Mouse (Mus musculus): ENCODE results near the gene Lrp10. TPM values are rescaled to one million over a fixed set of nuclear protein-coding genes. Genes with fewer than 3 reads are reported as not detected.

Gene Lrp10
- polyA plus RNA-seq, 1 experiment: 168 TPM

DNA sequence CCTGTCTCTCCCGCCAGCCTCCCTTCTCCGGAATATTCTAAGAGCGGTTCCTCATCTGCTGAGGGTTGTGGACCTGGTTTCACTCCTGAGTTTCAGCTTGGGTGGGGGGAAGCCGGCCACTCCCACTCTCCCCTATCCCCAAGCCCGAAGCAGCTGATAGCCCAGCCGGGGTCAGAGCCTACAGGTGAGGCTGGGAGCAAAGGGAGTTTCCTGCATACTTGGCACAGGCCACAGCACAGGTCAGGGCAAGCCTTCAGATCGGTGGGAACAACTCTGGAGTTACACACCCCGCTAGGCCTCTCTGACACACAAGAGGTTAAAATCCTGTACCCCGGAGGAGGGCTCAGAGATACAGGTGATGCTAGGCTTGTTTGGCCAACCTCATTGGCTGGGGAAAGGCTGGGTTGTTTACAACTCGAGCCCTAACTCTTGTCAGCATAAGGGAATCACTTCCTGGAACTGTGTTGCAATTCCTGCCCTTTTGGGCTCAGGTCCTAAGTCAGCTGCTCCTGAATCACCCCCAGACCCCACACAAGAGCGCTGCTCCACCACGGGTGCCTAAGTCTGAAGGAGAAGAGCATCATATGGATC, 29.9 kb upstream of the Lrp10 start:
- TF ChIP-seq POLR2A (IDR thresholded peaks at IDR 0.05; ENCODE audit: low read depth, low read length): no peak
- TF ChIP-seq CTCF (conservative IDR thresholded peaks at IDR 0.05; ENCODE audit: insufficient read depth, insufficient read length, low read depth, low read length): no peak
- no peaks in the 10 kb centered on the region for H3K27me3 ChIP-seq (replicated peaks; ENCODE audit: control insufficient read depth, insufficient read depth, low read length)
- no peak overlapping the region for H3K27ac ChIP-seq (ENCODE audit: insufficient read depth, low read depth, low read length)
- WGBS: 48% methylated on average over 12 of the region's 12 CpGs
- H3K4me3 ChIP-seq (ENCODE audit: insufficient read depth, low read depth, low read length): no peak overlapping the region
- 0 out of 2 replicates have a peak, but pooled peaks cover 4% of the 10 kb centered on the region for H3K4me1 ChIP-seq (ENCODE audit: control insufficient read depth, insufficient read depth, low read length)
- no peak for DNase-seq
- H3K36me3 ChIP-seq (ENCODE audit: control insufficient read depth, insufficient read depth, low read length): no peaks in the 10 kb centered on the region

DNA sequence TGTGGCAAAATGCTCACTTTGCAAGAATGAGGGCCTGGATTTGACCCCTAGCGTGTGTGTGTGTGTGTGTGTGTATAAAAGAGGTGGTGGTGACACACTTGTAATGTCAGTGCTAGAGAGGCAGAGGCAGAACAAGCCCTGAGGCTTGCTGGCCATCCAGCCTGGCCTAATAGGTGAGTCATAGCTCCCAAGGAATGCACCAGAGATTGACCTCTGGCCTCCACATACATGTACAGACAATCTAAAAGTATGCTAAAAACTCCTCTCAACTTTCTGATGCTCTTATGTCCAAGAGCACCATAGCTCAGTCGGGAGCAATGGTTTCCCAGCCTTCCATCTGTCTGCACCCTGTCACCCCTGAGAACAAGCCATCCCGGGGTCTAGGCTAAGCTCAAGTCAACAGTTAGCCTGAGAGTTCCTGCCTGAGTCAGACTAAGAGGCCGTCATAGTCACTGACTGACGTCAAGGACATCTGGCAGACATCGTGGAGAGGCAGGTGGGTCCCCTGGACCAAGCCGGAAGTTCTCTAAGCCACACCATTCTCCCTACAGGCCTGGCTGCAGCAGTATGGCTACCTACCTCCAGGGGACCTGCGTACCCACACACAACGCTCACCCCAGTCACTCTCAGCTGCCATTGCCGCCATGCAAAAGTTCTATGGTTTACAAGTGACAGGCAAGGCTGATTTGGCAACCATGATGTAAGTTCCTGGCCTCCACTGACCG, 28.6 kb upstream of the Lrp10 start:
- H3K27ac ChIP-seq (ENCODE audit: insufficient read depth, low read depth, low read length): no peak overlapping the region
- H3K27me3 ChIP-seq (replicated peaks; ENCODE audit: control insufficient read depth, insufficient read depth, low read length): no peaks in the 10 kb centered on the region
- no peaks in the 10 kb centered on the region for H3K36me3 ChIP-seq (ENCODE audit: control insufficient read depth, insufficient read depth, low read length)
- TF ChIP-seq POLR2A (IDR thresholded peaks at IDR 0.05; ENCODE audit: low read depth, low read length) (no peak), CTCF (conservative IDR thresholded peaks at IDR 0.05; ENCODE audit: insufficient read depth, insufficient read length, low read depth, low read length) (no peak)
- no peak for DNase-seq
- no peak overlapping the region for H3K4me3 ChIP-seq (ENCODE audit: insufficient read depth, low read depth, low read length)
- H3K4me1 ChIP-seq (ENCODE audit: control insufficient read depth, insufficient read depth, low read length): 0 out of 2 replicates have a peak, but pooled peaks cover 2% of the 10 kb centered on the region
- WGBS: 80% methylated on average over 11 of the region's 11 CpGs

DNA sequence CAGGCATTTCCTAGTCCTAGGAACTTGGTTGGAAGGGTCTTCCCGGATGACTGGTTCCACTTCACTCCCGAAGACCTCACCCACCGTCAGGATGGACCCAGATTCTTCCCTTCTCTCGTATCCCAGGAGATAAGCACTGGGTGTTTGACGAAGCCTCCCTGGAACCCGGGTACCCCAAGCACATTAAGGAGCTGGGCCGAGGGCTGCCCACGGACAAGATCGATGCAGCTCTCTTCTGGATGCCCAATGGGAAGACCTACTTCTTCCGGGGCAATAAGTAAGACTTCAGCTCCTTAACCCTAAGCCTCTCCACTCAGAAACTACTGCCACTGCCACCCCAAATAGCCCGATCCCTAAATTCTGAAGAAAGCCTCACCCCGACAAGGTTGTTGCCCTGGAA, 24.8 kb upstream of the Lrp10 start:
- Histone ChIP-seq H3K27me3 (replicated peaks; ENCODE audit: control insufficient read depth, insufficient read depth, low read length) (no peaks in the 10 kb centered on the region), H3K4me3 (ENCODE audit: insufficient read depth, low read depth, low read length) (no peak overlapping the region), H3K27ac (ENCODE audit: insufficient read depth, low read depth, low read length) (no peak overlapping the region), H3K36me3 (ENCODE audit: control insufficient read depth, insufficient read depth, low read length) (no peaks in the 10 kb centered on the region), H3K4me1 (ENCODE audit: control insufficient read depth, insufficient read depth, low read length) (no peaks in the 10 kb centered on the region)
- 91% methylated on average over 12 of the region's 12 CpGs for WGBS
- no peak for DNase-seq
- TF ChIP-seq POLR2A (IDR thresholded peaks at IDR 0.05; ENCODE audit: low read depth, low read length): no peak
- TF ChIP-seq CTCF (conservative IDR thresholded peaks at IDR 0.05; ENCODE audit: insufficient read depth, insufficient read length, low read depth, low read length): no peak

DNA sequence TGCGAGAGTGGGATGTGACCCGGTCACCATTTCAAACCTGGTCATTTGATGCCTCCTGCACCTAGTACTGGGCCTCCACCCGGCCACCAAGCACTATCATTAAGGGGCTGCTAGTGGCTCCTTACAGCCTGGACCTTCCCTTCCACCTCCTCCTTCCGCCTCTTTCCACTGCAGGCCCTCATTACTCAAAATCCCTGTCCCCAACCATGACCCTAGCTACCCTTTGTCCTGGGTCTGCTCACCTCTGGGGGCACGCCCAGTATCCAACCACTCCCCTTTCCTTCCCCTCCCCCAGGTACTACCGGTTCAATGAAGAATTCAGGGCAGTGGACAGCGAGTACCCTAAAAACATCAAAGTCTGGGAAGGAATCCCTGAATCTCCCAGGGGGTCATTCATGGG, 24.3 kb upstream of the Lrp10 start:
- 72% methylated on average over 7 of the region's 7 CpGs for WGBS
- no peak for DNase-seq
- no peaks in the 10 kb centered on the region for H3K4me1 ChIP-seq (ENCODE audit: control insufficient read depth, insufficient read depth, low read length)
- TF ChIP-seq CTCF (conservative IDR thresholded peaks at IDR 0.05; ENCODE audit: insufficient read depth, insufficient read length, low read depth, low read length) (no peak), POLR2A (IDR thresholded peaks at IDR 0.05; ENCODE audit: low read depth, low read length) (no peak)
- H3K36me3 ChIP-seq (ENCODE audit: control insufficient read depth, insufficient read depth, low read length): no peaks in the 10 kb centered on the region
- H3K4me3 ChIP-seq (ENCODE audit: insufficient read depth, low read depth, low read length): no peak overlapping the region
- H3K27me3 ChIP-seq (replicated peaks; ENCODE audit: control insufficient read depth, insufficient read depth, low read length): no peaks in the 10 kb centered on the region
- H3K27ac ChIP-seq (ENCODE audit: insufficient read depth, low read depth, low read length): no peak overlapping the region

DNA sequence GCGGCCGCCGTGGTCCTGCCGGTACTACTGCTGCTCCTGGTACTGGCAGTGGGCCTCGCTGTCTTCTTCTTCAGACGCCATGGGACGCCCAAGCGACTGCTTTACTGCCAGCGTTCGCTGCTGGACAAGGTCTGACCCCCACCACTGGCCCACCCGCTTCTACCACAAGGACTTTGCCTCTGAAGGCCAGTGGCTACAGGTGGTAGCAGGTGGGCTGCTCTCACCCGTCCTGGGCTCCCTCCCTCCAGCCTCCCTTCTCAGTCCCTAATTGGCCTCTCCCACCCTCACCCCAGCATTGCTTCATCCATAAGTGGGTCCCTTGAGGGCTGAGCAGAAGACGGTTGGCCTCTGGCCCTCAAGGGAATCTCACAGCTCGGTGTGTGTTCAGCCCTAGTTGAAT, 23.4 kb upstream of the Lrp10 start:
- WGBS: 93% methylated on average over 14 of the region's 14 CpGs
- no peak for DNase-seq
- H3K4me1 ChIP-seq (ENCODE audit: control insufficient read depth, insufficient read depth, low read length): no peaks in the 10 kb centered on the region
- no peak overlapping the region for H3K4me3 ChIP-seq (ENCODE audit: insufficient read depth, low read depth, low read length)
- TF ChIP-seq CTCF (conservative IDR thresholded peaks at IDR 0.05; ENCODE audit: insufficient read depth, insufficient read length, low read depth, low read length) (no peak), POLR2A (IDR thresholded peaks at IDR 0.05; ENCODE audit: low read depth, low read length) (no peak)
- H3K27me3 ChIP-seq (replicated peaks; ENCODE audit: control insufficient read depth, insufficient read depth, low read length): no peaks in the 10 kb centered on the region
- no peaks in the 10 kb centered on the region for H3K36me3 ChIP-seq (ENCODE audit: control insufficient read depth, insufficient read depth, low read length)
- no peak overlapping the region for H3K27ac ChIP-seq (ENCODE audit: insufficient read depth, low read depth, low read length)

DNA sequence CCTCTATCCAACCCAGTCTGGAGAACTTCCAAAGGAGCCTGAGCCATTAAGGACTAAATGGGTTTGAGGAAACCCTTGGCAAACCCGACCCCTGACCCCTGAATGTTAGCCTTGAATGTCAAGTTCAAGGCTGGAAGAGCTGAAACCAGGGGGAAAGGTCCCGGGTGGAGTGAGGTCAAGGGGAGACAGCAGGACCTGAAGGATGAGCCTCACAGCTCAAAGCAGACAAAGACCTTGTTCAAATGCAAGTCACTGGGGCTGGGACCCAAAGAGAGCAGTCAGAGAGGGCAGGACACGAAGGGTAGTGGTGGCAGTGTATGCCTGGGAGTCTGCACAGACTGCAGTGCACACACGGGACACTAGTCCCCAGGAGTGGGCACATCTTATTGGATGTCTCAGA, 22.6 kb upstream of the Lrp10 start:
- no peaks in the 10 kb centered on the region for H3K27me3 ChIP-seq (replicated peaks; ENCODE audit: control insufficient read depth, insufficient read depth, low read length)
- WGBS: 78% methylated on average over 4 of the region's 4 CpGs

DNA sequence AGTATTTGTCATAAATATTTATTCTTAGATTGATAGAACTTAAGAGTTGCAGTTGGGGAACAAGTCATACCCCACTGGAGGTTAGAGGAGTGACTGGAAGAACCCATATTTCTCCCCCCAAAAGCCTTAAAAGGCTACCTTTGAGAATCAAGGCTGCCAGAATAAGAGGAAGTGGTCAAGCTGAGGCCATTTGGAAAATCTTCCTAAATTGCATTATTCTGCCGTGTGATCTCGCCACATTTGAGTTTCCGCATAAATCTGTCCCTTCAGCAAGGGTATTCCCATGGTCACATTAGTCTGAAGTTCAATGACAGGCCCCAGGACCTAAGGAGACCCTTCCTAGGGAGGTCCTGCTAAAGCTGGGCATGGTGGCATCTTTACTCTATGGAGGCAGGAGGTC, 21.4 kb upstream of the Lrp10 start:
- TF ChIP-seq CTCF (conservative IDR thresholded peaks at IDR 0.05; ENCODE audit: insufficient read depth, insufficient read length, low read depth, low read length) (no peak), POLR2A (IDR thresholded peaks at IDR 0.05; ENCODE audit: low read depth, low read length) (no peak)
- no peak overlapping the region for H3K4me3 ChIP-seq (ENCODE audit: insufficient read depth, low read depth, low read length)
- WGBS: 83% methylated on average over 3 of the region's 3 CpGs
- H3K36me3 ChIP-seq (ENCODE audit: control insufficient read depth, insufficient read depth, low read length): no peaks in the 10 kb centered on the region
- H3K27me3 ChIP-seq (replicated peaks; ENCODE audit: control insufficient read depth, insufficient read depth, low read length): no peaks in the 10 kb centered on the region
- no peak for DNase-seq
- H3K27ac ChIP-seq (ENCODE audit: insufficient read depth, low read depth, low read length): no peak overlapping the region
- H3K4me1 ChIP-seq (ENCODE audit: control insufficient read depth, insufficient read depth, low read length): no peaks in the 10 kb centered on the region

More for the DNA sequence above, 22.6 kb upstream of the Lrp10 start:
- no peak for TF ChIP-seq CTCF (conservative IDR thresholded peaks at IDR 0.05; ENCODE audit: insufficient read depth, insufficient read length, low read depth, low read length)
- TF ChIP-seq POLR2A (IDR thresholded peaks at IDR 0.05; ENCODE audit: low read depth, low read length): no peak
- Histone ChIP-seq H3K4me3 (ENCODE audit: insufficient read depth, low read depth, low read length) (no peak overlapping the region), H3K27ac (ENCODE audit: insufficient read depth, low read depth, low read length) (no peak overlapping the region), H3K36me3 (ENCODE audit: control insufficient read depth, insufficient read depth, low read length) (no peaks in the 10 kb centered on the region), H3K4me1 (ENCODE audit: control insufficient read depth, insufficient read depth, low read length) (no peaks in the 10 kb centered on the region)
- no peak for DNase-seq

Measured in kidney, adult 2 months (tissue).